Mouse (Mus musculus) neural tube, embryonic 12.5 days (tissue): ENCODE data around the gene Prpf40b. TPM values are rescaled to one million over a fixed set of nuclear protein-coding genes. Genes with fewer than 3 reads are reported as not detected.

ENCODE experiments used
- ATAC-seq: fragments of 200-750 bp; cut with Nextera tagmentation; 2 replicates; pipeline ENCODE4 v1.8.0; 2017; ENCODE audit warnings: low read depth, mild to moderate bottlenecking, moderate TSS enrichment, moderate library complexity; ENCODE audit not compliant: low FRiP score
- H3K27ac ChIP-seq: fragments of 300-500 bp; sonication (generic); 2 replicates; pipeline ENCODE4 v1.5.1; 2016
- H3K27me3 ChIP-seq: fragments of 300-500 bp; sonication (generic); replicated peaks from 2 replicates; pipeline ENCODE4 v1.6.1; 2016; ENCODE audit warnings: mild to moderate bottlenecking
- H3K36me3 ChIP-seq: fragments of 300-500 bp; sonication (generic); 2 replicates; pipeline ENCODE4 v1.6.1; 2016; ENCODE audit warnings: mild to moderate bottlenecking
- H3K4me1 ChIP-seq: fragments of 300-500 bp; sonication (generic); 2 replicates; pipeline ENCODE4 v1.6.1; 2016
- H3K4me2 ChIP-seq: fragments of 300-500 bp; sonication (generic); replicated peaks from 2 replicates; pipeline ENCODE4 v1.6.1; 2016; ENCODE audit warnings: mild to moderate bottlenecking
- H3K4me3 ChIP-seq: fragments of 300-500 bp; sonication (generic); 2 replicates; pipeline ENCODE4 v1.5.1; 2016
- H3K9ac ChIP-seq: fragments of 300-500 bp; sonication (generic); 2 replicates; pipeline ENCODE4 v1.6.1; 2016; ENCODE audit warnings: mild to moderate bottlenecking
- H3K9me3 ChIP-seq: fragments of 300-500 bp; sonication (generic); 2 replicates; pipeline ENCODE4 v1.6.1; 2016; ENCODE audit warnings: mild to moderate bottlenecking
- WGBS: fragments of 180-500 bp; shearing (Covaris S2); methylation state at CpG from one replicate; pipeline ENCODE4 v1.1.7; 2016; 5-methylcytosine and 5-hydroxymethylcytosine counted together
- polyA plus RNA-seq: library from polyadenylated mRNA; unstranded; fragments of >200 nt; fragmentation: Nextera tagmentation; extraction: Ambion mirVana; gene quantifications from 2 replicates; pipeline ENCODE4 v1.2.1, GENCODE M21; 2016

The Prpf40b gene
- polyA plus RNA-seq, 1 experiment from 2014 or later = 77.0 TPM

DNA sequence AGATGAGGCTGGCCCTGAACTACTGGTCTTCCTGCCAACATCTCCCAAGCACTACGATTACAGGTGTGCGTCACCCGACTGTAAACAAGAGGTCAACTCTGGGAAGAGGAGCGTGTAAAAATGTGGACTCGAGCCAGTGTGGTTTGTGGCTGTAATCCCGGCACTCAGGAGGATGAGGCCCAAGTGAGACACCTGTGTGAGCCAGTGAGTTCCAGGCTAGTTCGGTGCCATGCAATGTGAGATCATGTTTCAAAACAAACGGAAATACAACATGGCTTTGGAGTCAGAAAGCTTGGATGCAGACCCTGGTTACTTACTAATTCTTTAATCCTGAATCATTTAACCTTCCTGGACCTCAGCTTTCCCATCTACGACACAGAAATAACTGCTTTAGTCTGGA is 64.1 kb downstream of the Prpf40b start:
- Histone ChIP-seq H3K4me1 (no peaks in the 10 kb centered on the region), H3K9ac (no peak overlapping the region), H3K36me3 (no peaks in the 10 kb centered on the region), H3K4me2 (no peak overlapping the region), H3K27ac (no peak overlapping the region), H3K9me3 (no peaks in the 10 kb centered on the region), H3K4me3 (no peak overlapping the region), H3K27me3 (no peaks in the 10 kb centered on the region)
- 91% methylated on average over 9 of the region's 9 CpGs for WGBS
- ATAC-seq = no peak

DNA sequence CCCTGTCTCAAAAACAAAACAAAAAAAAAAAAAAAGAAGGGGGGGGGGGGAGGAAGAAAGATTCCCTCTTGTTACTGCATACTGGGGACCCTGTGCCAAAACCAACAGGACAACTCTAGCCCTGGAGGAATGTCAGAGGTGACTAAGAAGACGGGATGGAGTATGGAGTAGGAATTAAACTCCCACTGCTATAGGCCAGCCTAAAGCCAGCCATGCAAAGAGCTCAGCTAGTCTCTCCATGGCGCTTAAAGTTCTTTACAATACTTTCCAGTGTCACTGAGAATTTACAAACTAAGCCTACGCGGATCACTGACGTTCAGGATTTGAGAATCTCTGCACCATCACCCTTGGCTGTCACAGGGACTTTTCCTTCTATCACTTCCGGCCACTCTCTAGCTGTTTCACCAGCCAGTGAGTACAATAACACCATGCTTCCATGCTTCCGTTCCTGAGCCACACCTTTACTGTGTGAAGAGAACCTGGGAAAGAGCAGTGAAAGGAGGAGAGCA is 69.2 kb downstream of the Prpf40b start:
- H3K9ac ChIP-seq = no peak overlapping the region
- H3K27ac ChIP-seq = no peak overlapping the region
- H3K4me2 ChIP-seq = no peak overlapping the region
- no peak for ATAC-seq
- H3K27me3 ChIP-seq = no peaks in the 10 kb centered on the region
- WGBS = 82% methylated on average over 7 of the region's 7 CpGs
- no peak overlapping the region for H3K4me3 ChIP-seq
- H3K36me3 ChIP-seq = no peaks in the 10 kb centered on the region
- H3K9me3 ChIP-seq = no peaks in the 10 kb centered on the region
- H3K4me1 ChIP-seq = peaks cover 9% of the 10 kb centered on the region

DNA sequence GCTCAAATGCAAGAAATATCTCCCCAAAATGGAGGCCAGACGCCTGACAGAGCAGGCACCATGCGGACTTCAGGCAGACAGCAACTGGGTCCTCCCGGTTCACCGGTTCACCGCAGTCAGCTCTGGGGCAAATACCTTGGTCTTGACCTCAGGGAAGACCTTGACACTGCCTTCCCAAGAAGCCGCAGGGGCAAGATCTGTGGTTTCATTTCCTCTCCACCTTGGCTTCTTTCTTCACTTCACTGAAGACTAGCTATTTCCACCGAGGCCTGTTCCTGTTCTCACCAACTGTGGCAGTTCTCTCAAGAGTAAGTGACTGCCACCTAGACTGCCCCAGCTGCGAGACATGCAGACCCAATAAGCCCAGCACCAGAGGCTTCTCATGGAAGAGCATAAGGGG is 70.0 kb downstream of the Prpf40b start:
- Histone ChIP-seq H3K4me3 (no peak overlapping the region), H3K4me1 (peaks cover 13% of the 10 kb centered on the region), H3K4me2 (no peak overlapping the region), H3K36me3 (no peaks in the 10 kb centered on the region), H3K9me3 (no peaks in the 10 kb centered on the region), H3K27me3 (no peaks in the 10 kb centered on the region), H3K27ac (no peak overlapping the region), H3K9ac (no peak overlapping the region)
- WGBS = 75% methylated on average over 8 of the region's 8 CpGs
- no peak for ATAC-seq

Other genes starting within 250 kb of the Prpf40b start
- 109 and 168 TPM in 2 replicates for gene Prph, start 239.9 kb upstream of the Prpf40b start, polyA plus RNA-seq
- 24.2 and 25.8 TPM in 2 replicates for gene Troap, start 220.5 kb upstream of the Prpf40b start, polyA plus RNA-seq
- gene C1ql4, start 207.3 kb upstream of the Prpf40b start, polyA plus RNA-seq = 4.4 and 4.5 TPM in 2 replicates
- gene Dnajc22, start 201.9 kb upstream of the Prpf40b start, polyA plus RNA-seq = 0.70 and 1.1 TPM in 2 replicates
- gene Spats2, start 169.2 kb upstream of the Prpf40b start, polyA plus RNA-seq = 70.9 and 71.5 TPM in 2 replicates
- 0.51 and 0.57 TPM in 2 replicates for gene Kcnh3, start 70.2 kb upstream of the Prpf40b start, polyA plus RNA-seq
- gene Mcrs1, start 43.1 kb upstream of the Prpf40b start, polyA plus RNA-seq = 187 and 191 TPM in 2 replicates
- 0.51 and 0.56 TPM in 2 replicates for gene Fam186b, start 801 bp downstream of the Prpf40b start, polyA plus RNA-seq
- gene Fmnl3, start 75.4 kb downstream of the Prpf40b start, polyA plus RNA-seq = 15.1 and 16.1 TPM in 2 replicates
- gene Tmbim6, start 97.8 kb downstream of the Prpf40b start, polyA plus RNA-seq = 245 and 247 TPM in 2 replicates
- 15.4 and 17.2 TPM in 2 replicates for gene Nckap5l, start 162.7 kb downstream of the Prpf40b start, polyA plus RNA-seq
- 17.0 and 17.4 TPM in 2 replicates for gene Bcdin3d, start 179.6 kb downstream of the Prpf40b start, polyA plus RNA-seq
- gene Faim2, start 233.1 kb downstream of the Prpf40b start, polyA plus RNA-seq = 6.3 and 6.7 TPM in 2 replicates